Comparison of ENCODE assay signal across 21 mouse cellular contexts in genomic region chr7:103859076-103859475, GRCm38 (mm10). TPM values are rescaled to one million over a fixed set of nuclear protein-coding genes. Genes with fewer than 3 reads are reported as not detected.
DNase-seq lines count a peak whose midpoint lies in the region; ATAC-seq and TF ChIP-seq lines count a peak whose summit lies in the region.
"Had no signal": no experiment of that assay in that cellular context is flagged by ENCODE, and none has a peak within 500 bp of the region (broad histone marks: within the 10 kb centered on the region; RNA-seq: fewer than 3 reads in every experiment).

No protein-coding gene starts in this region.

- WGBS in intestine, embryonic 15.5 days: 62% methylated on average over 2 of the region's 2 CpGs
- 40% methylated on average over 2 of the region's 2 CpGs for WGBS in intestine, postnatal 0 days

- H3K9ac ChIP-seq in intestine, embryonic 15.5 days: no peak overlapping the region
- H3K9ac ChIP-seq in intestine, postnatal 0 days (ENCODE audit: low read depth, low read length): no peak overlapping the region
- H3K9ac ChIP-seq: embryonic facial prominence, embryonic 12.5 days; neural tube, embryonic 12.5 days had no signal

- peak; percentile 89 for DNase-seq in MEL-GATA-1-ER (ENCODE audit: extremely low read depth, low read depth)
- DNase-seq in kidney, adult 11 months: no peak
- no peak for DNase-seq in thymus, postnatal 10 days (ENCODE audit: low spot score in 2 of 2)
- DNase-seq: cerebellum, postnatal 14 days; gastrocnemius, postnatal 25 days; midbrain, embryonic 14.5 days; right cerebral cortex, adult 18-20 months had no signal

- H3K9me3 ChIP-seq in intestine, embryonic 15.5 days: no peaks in the 10 kb centered on the region
- H3K9me3 ChIP-seq in intestine, postnatal 0 days (ENCODE audit: control insufficient read depth): no peaks in the 10 kb centered on the region
- H3K9me3 ChIP-seq in megakaryocyte, embryonic 14.5 days: no peaks in the 10 kb centered on the region
- H3K9me3 ChIP-seq: embryonic facial prominence, embryonic 12.5 days; neural tube, embryonic 12.5 days had no signal

- no peak overlapping the region for H3K4me3 ChIP-seq in intestine, embryonic 15.5 days (replicated peaks)
- no peak overlapping the region for H3K4me3 ChIP-seq in intestine, postnatal 0 days (ENCODE audit: low read depth, low read length)
- H3K4me3 ChIP-seq in megakaryocyte, embryonic 14.5 days (replicated peaks): peak overlapping the region; percentile 73
- H3K4me3 ChIP-seq: embryonic facial prominence, embryonic 12.5 days; neural tube, embryonic 12.5 days had no signal

- H3K27me3 ChIP-seq in intestine, embryonic 15.5 days (replicated peaks): no peaks in the 10 kb centered on the region
- H3K27me3 ChIP-seq in intestine, postnatal 0 days (replicated peaks; ENCODE audit: control insufficient read depth, insufficient read depth, low read length): no peaks in the 10 kb centered on the region
- H3K27me3 ChIP-seq in megakaryocyte, embryonic 14.5 days (replicated peaks): no peaks in the 10 kb centered on the region
- H3K27me3 ChIP-seq: embryonic facial prominence, embryonic 12.5 days; neural tube, embryonic 12.5 days; Patski had no signal

- no peak overlapping the region for H3K4me2 ChIP-seq in intestine, embryonic 15.5 days (replicated peaks)
- no peak overlapping the region for H3K4me2 ChIP-seq in intestine, postnatal 0 days (replicated peaks; ENCODE audit: low read depth)
- H3K4me2 ChIP-seq: embryonic facial prominence, embryonic 12.5 days; neural tube, embryonic 12.5 days had no signal

- H3K4me1 ChIP-seq in intestine, embryonic 15.5 days (replicated peaks): no peaks in the 10 kb centered on the region
- H3K4me1 ChIP-seq in intestine, postnatal 0 days (replicated peaks; ENCODE audit: control insufficient read depth, insufficient read depth, low read length): no peaks in the 10 kb centered on the region
- H3K4me1 ChIP-seq in megakaryocyte, embryonic 14.5 days: peaks cover 54% of the 10 kb centered on the region
- H3K4me1 ChIP-seq: embryonic facial prominence, embryonic 12.5 days; neural tube, embryonic 12.5 days had no signal

- H3K36me3 ChIP-seq in intestine, embryonic 15.5 days: no peaks in the 10 kb centered on the region
- no peaks in the 10 kb centered on the region for H3K36me3 ChIP-seq in intestine, postnatal 0 days (ENCODE audit: control insufficient read depth, insufficient read depth)
- no peaks in the 10 kb centered on the region for H3K36me3 ChIP-seq in megakaryocyte, embryonic 14.5 days (replicated peaks; ENCODE audit: low read length)
- H3K36me3 ChIP-seq: embryonic facial prominence, embryonic 12.5 days; neural tube, embryonic 12.5 days had no signal

- H3K27ac ChIP-seq in intestine, embryonic 15.5 days: no peak overlapping the region
- no peak overlapping the region for H3K27ac ChIP-seq in intestine, postnatal 0 days (ENCODE audit: low read depth, low read length)
- H3K27ac ChIP-seq: embryonic facial prominence, embryonic 12.5 days; neural tube, embryonic 12.5 days had no signal

- TF ChIP-seq CTCF in intestine, postnatal 0 days (IDR thresholded peaks at IDR 0.05; ENCODE audit: low read depth): no peak

- ATAC-seq in intestine, embryonic 15.5 days: peak; percentile 86; the same call in 1 of the 2 replicates
- ATAC-seq in intestine, postnatal 0 days: no peak
- peak; percentile 33 to 54; a peak in 2 of 4 replicates for ATAC-seq in hematopoietic stem cell, adult 5-6 weeks (replicated peaks in 1 of 2; ENCODE audit: insufficient read depth in 1 of 2, low FRiP score in 2 of 2, low TSS enrichment in 1 of 2, low read depth in 1 of 2, poor library complexity in 2 of 2, severe bottlenecking in 2 of 2)
- ATAC-seq in CD4-positive, CD25-positive, alpha-beta regulatory T cell, adult 4 months: no peak
- ATAC-seq: forebrain, embryonic 14.5 days; Patski had no signal

RNA-seq across cellular contexts. Expression of gene Hbb-y, which starts 6.1 kb away (rescaled TPM):
- 165 and 266 TPM in 2 replicates for polyA plus RNA-seq in intestine, embryonic 15.5 days (2015; fragmentation: Nextera tagmentation; extraction: Ambion mirVana)
- 0.52 TPM in 1 of 2 replicates, not detected in the other for polyA plus RNA-seq in intestine, postnatal 0 days (2015; fragmentation: Nextera tagmentation; extraction: Ambion mirVana)
- total RNA-seq in hematopoietic stem cell, adult 5-6 weeks (2017): not detected in 2 replicates
- polyA plus RNA-seq in megakaryocyte, embryonic 14.5 days (2012; ENCODE audit: insufficient read depth, low replicate concordance): 3.6 TPM in 1 of 2 replicates, not detected in the other
- not detected for polyA plus RNA-seq in CD4-positive, CD25-positive, alpha-beta regulatory T cell, adult 4 months (2017; shearing (Covaris generic))
- total RNA-seq: gastrocnemius, postnatal 25 days; heart, postnatal 25 days; layer of hippocampus, adult 18-20 months had no signal
- polyA plus RNA-seq: Patski had no signal

RNA-seq across cellular contexts. Expression of gene Hbb-bh1, which starts 16.1 kb away (rescaled TPM):
- polyA plus RNA-seq in intestine, embryonic 15.5 days (2015; fragmentation: Nextera tagmentation; extraction: Ambion mirVana): 2.0 and 2.2 TPM in 2 replicates
- polyA plus RNA-seq in intestine, postnatal 0 days (2015; fragmentation: Nextera tagmentation; extraction: Ambion mirVana): not detected in 2 replicates
- total RNA-seq in hematopoietic stem cell, adult 5-6 weeks (2017): not detected in 2 replicates
- polyA plus RNA-seq in megakaryocyte, embryonic 14.5 days (2012; ENCODE audit: insufficient read depth, low replicate concordance): not detected in 2 replicates
- not detected for polyA plus RNA-seq in CD4-positive, CD25-positive, alpha-beta regulatory T cell, adult 4 months (2017; shearing (Covaris generic))
- total RNA-seq: gastrocnemius, postnatal 25 days; heart, postnatal 25 days; layer of hippocampus, adult 18-20 months had no signal
- polyA plus RNA-seq: Patski; testis, adult 2 months had no signal

RNA-seq across cellular contexts. Expression of gene Hbb-bh2, which starts 18.8 kb away (rescaled TPM):
- polyA plus RNA-seq in intestine, embryonic 15.5 days (2015; fragmentation: Nextera tagmentation; extraction: Ambion mirVana): not detected in 2 replicates
- not detected in 2 replicates for polyA plus RNA-seq in intestine, postnatal 0 days (2015; fragmentation: Nextera tagmentation; extraction: Ambion mirVana)
- total RNA-seq in hematopoietic stem cell, adult 5-6 weeks (2017): not detected in 2 replicates
- polyA plus RNA-seq in megakaryocyte, embryonic 14.5 days (2012; ENCODE audit: insufficient read depth, low replicate concordance): not detected in 2 replicates
- polyA plus RNA-seq in CD4-positive, CD25-positive, alpha-beta regulatory T cell, adult 4 months (2017; shearing (Covaris generic)): not detected
- total RNA-seq: gastrocnemius, postnatal 25 days; heart, postnatal 25 days; layer of hippocampus, adult 18-20 months had no signal
- polyA plus RNA-seq: forebrain, embryonic 14.5 days; intestine, embryonic 14.5 days; lung, embryonic 16.5 days; midbrain, embryonic 14.5 days; Patski; testis, adult 2 months had no signal

RNA-seq across cellular contexts. Expression of gene Olfr66, which starts 27.0 kb away (rescaled TPM):
- not detected in 2 replicates for polyA plus RNA-seq in intestine, embryonic 15.5 days (2015; fragmentation: Nextera tagmentation; extraction: Ambion mirVana)
- polyA plus RNA-seq in intestine, postnatal 0 days (2015; fragmentation: Nextera tagmentation; extraction: Ambion mirVana): not detected in 2 replicates
- not detected in 2 replicates for total RNA-seq in hematopoietic stem cell, adult 5-6 weeks (2017)
- not detected in 2 replicates for polyA plus RNA-seq in megakaryocyte, embryonic 14.5 days (2012; ENCODE audit: insufficient read depth, low replicate concordance)
- under 1 TPM in 1 of 2 experiments, not detected in 1; 0.13 TPM for polyA plus RNA-seq in CD4-positive, CD25-positive, alpha-beta regulatory T cell, adult 4 months (2017; shearing (Covaris generic))
- total RNA-seq: gastrocnemius, postnatal 25 days; heart, postnatal 25 days; layer of hippocampus, adult 18-20 months had no signal
- polyA plus RNA-seq: embryonic facial prominence, embryonic 12.5 days; forebrain, embryonic 14.5 days; intestine, embryonic 14.5 days; lung, embryonic 16.5 days; midbrain, embryonic 14.5 days; neural tube, embryonic 12.5 days; Patski; testis, adult 2 months had no signal

RNA-seq across cellular contexts. Expression of gene Hbb-bs, which starts 31.2 kb away (rescaled TPM):
- 7,434 and 7,479 TPM in 2 replicates for polyA plus RNA-seq in intestine, embryonic 15.5 days (2015; fragmentation: Nextera tagmentation; extraction: Ambion mirVana)
- polyA plus RNA-seq in intestine, postnatal 0 days (2015; fragmentation: Nextera tagmentation; extraction: Ambion mirVana): 726 and 1,073 TPM in 2 replicates
- total RNA-seq in hematopoietic stem cell, adult 5-6 weeks (2017): 47.4 and 80.7 TPM in 2 replicates
- 423 and 663 TPM in 2 replicates for polyA plus RNA-seq in megakaryocyte, embryonic 14.5 days (2012; ENCODE audit: insufficient read depth, low replicate concordance)
- polyA plus RNA-seq in CD4-positive, CD25-positive, alpha-beta regulatory T cell, adult 4 months (2017; shearing (Covaris generic)): 1 to 10 TPM; 3.4 to 7.7 TPM
- polyA plus RNA-seq: Patski had no signal

Comparison
In these comparisons a context has a peak if more than half of its experiments do, and no peak if none do; other contexts are left out.
1. ATAC-seq: peak in intestine, embryonic 15.5 days (single experiment) and hematopoietic stem cell, adult 5-6 weeks (2 of 2); none in intestine, postnatal 0 days (single experiment) and CD4-positive, CD25-positive, alpha-beta regulatory T cell, adult 4 months (single experiment).
2. RNA of gene Hbb-y, which starts 6.1 kb away (polyA plus RNA-seq): 165 to 266 TPM in intestine, embryonic 15.5 days; 3.6 TPM in megakaryocyte, embryonic 14.5 days, 0.52 TPM in intestine, postnatal 0 days and not detected in CD4-positive, CD25-positive, alpha-beta regulatory T cell, adult 4 months; every median in the first group is over 10 times any median in the second.